In the genomic region with DNA sequence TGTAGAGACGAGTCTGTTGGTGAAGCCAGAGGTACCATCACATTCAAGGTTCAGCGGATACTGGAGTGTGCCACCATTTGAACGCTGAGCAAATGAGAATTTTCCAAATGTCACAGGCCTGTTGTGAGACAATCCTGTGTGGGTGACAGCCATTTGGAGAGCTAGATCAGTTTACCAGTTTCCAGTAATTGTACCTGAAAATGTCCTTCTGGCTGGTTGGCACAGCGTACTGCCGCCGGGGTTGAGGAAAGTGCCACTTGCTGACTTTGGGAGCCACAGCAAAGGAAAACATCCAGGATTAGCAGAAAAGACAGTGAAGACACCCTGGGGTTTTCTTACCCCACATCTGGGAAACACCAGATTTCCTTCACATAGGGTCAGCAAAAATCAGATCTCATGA, we compare ENCODE assay signal across 13 mouse cellular contexts.
"Had no signal": no experiment of that assay in that cellular context is flagged by ENCODE, and none has a peak within 500 bp of the region (broad histone marks: within the 10 kb centered on the region; RNA-seq: fewer than 3 reads in every experiment).

No protein-coding gene starts in this region.

- H3K4me3 ChIP-seq: midbrain, embryonic 10.5 days; myocyte; neural tube, embryonic 15.5 days had no signal

- H3K27me3 ChIP-seq: neural tube, embryonic 15.5 days had no signal

- H3K36me3 ChIP-seq: midbrain, embryonic 10.5 days; neural tube, embryonic 15.5 days had no signal

- H3K27ac ChIP-seq: kidney, postnatal 0 days; midbrain, embryonic 10.5 days; neural tube, embryonic 15.5 days had no signal

- DNase-seq: kidney, adult 9 months; kidney, postnatal 36 days; left cerebral cortex, postnatal 4 days; lung, embryonic 14.5 days; lung, postnatal 10 days; lung, postnatal 4 days; midbrain, embryonic 14.5 days; right cerebral cortex, adult 18-20 months; right cerebral cortex, postnatal 25 days had no signal

- H3K9me3 ChIP-seq: midbrain, embryonic 10.5 days; neural tube, embryonic 15.5 days had no signal

- H3K4me1 ChIP-seq: neural tube, embryonic 15.5 days had no signal
